Mouse (Mus musculus) megakaryocyte, embryonic 14.5 days (primary cell): ENCODE results near the gene Pard3.

ENCODE experiments used
- FLI1 ChIP-seq: IDR thresholded peaks from 2 replicates; pipeline ENCODE4 v1.6.1; 2012; ENCODE audit warnings: low read length, inconsistent platforms, mixed read lengths
- GATA1 ChIP-seq: IDR thresholded peaks from 3 replicates; pipeline ENCODE4 v1.6.1; 2012; ENCODE audit warnings: mixed read lengths, low read length, inconsistent platforms, borderline replicate concordance

DNA sequence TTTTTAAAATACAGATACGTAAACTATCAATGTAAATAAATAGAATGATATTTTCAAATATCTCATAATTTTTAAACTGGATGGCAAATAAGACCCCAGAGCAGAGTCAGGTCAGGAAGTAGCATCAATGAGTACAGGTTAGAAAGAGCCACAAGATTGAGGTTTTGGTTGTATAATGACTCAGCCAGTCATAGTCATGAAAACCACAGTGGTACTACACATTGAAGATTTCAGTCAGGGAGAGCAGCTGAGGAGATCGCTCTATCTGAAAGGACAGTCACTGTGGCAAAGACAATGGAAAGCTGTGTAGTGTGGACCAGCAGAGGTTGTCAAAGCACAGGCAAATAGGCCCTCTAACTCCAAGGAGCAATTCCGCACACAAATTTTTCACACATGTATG, 317.6 kb downstream of the Pard3 start:
- no peak for TF ChIP-seq GATA1
- no peak for TF ChIP-seq FLI1
